Mouse (Mus musculus): ENCODE measurements around the gene Tmem132a. TPM values are rescaled to one million over a fixed set of nuclear protein-coding genes. Genes with fewer than 3 reads are reported as not detected.

Tmem132a gene
- total RNA-seq, 2 experiments from 2014 or later, result 307 to 334 TPM

- intact Hi-C loops (cut with DNase I), result loop anchor here (5.0 kb wide), 2 partner anchors 73 to 168 kb away; no protein-coding TSS in a partner anchor
- DNase-seq (ENCODE audit: low spot score in 2 of 2), result peak in 1 of 2 experiments; percentile 64
Measured at GRCm38 (mm10) chr19:10880085-10880974, 10.6 kb upstream of the Tmem132a start.

- intact Hi-C loops (cut with DNase I), result no loop called here
- peak in 1 of 2 experiments; percentile 63 for DNase-seq (ENCODE audit: low spot score in 2 of 2)
Measured at GRCm38 (mm10) chr19:10878201-10878837, 8.6 kb upstream of the Tmem132a start.

- intact Hi-C loops (cut with DNase I), result no loop called here
- DNase-seq (ENCODE audit: low spot score in 2 of 2), result no peak
Measured at GRCm38 (mm10) chr19:10871328-10871961, 1.7 kb upstream of the Tmem132a start.

GRCm38 (mm10) chr19:10870676-10871075 lies 936 bp upstream of the Tmem132a start:
- intact Hi-C loops (cut with DNase I), result no loop called here
- DNase-seq (ENCODE audit: low spot score in 2 of 2), result no peak

- intact Hi-C loops (cut with DNase I), result loop anchor here (5.0 kb wide), 1 partner anchor 157 kb away; no protein-coding TSS in a partner anchor
- peak; percentile 90 to 94 for DNase-seq (ENCODE audit: low spot score in 2 of 2)
Measured at GRCm38 (mm10) chr19:10869241-10869885, 377 bp downstream of the Tmem132a start.

- DNase-seq (ENCODE audit: low spot score in 2 of 2), result peak in 1 of 2 experiments; percentile 45
- intact Hi-C loops (cut with DNase I), result loop anchor here (5.0 kb wide), 1 partner anchor 156 kb away; no protein-coding TSS in a partner anchor
Measured at GRCm38 (mm10) chr19:10868623-10869141, 1.1 kb downstream of the Tmem132a start.

- intact Hi-C loops (cut with DNase I), result loop anchor here (5.0 kb wide), 1 partner anchor 156 kb away; no protein-coding TSS in a partner anchor
- peak in 1 of 2 experiments; percentile 66 for DNase-seq (ENCODE audit: low spot score in 2 of 2)
Measured at GRCm38 (mm10) chr19:10867946-10868622, 1.7 kb downstream of the Tmem132a start.

GRCm38 (mm10) chr19:10866351-10866750 lies 3.4 kb downstream of the Tmem132a start:
- no peak for DNase-seq (ENCODE audit: low spot score in 2 of 2)
- intact Hi-C loops (cut with DNase I), result loop anchor here (5.0 kb wide), 1 partner anchor 154 kb away; no protein-coding TSS in a partner anchor

GRCm38 (mm10) chr19:10860072-10860497 lies 9.7 kb downstream of the Tmem132a start:
- no peak for DNase-seq (ENCODE audit: low spot score in 2 of 2)
- intact Hi-C loops (cut with DNase I), result no loop called here

GRCm38 (mm10) chr19:10856520-10856919 lies 13.2 kb downstream of the Tmem132a start:
- intact Hi-C loops (cut with DNase I), result no loop called here
- DNase-seq (ENCODE audit: low spot score in 2 of 2), result peak in 1 of 2 experiments; percentile 58

- no peak for DNase-seq (ENCODE audit: low spot score in 2 of 2)
- intact Hi-C loops (cut with DNase I), result no loop called here
Measured at GRCm38 (mm10) chr19:10855422-10855821, 14.3 kb downstream of the Tmem132a start.

- DNase-seq (ENCODE audit: low spot score in 2 of 2), result no peak
- intact Hi-C loops (cut with DNase I), result no loop called here
Measured at GRCm38 (mm10) chr19:10847311-10848087, 22.2 kb downstream of the Tmem132a start.

- no peak for DNase-seq (ENCODE audit: low spot score in 2 of 2)
- intact Hi-C loops (cut with DNase I), result no loop called here
Measured at GRCm38 (mm10) chr19:10846150-10846549, 23.6 kb downstream of the Tmem132a start.

GRCm38 (mm10) chr19:10845454-10845853 lies 24.3 kb downstream of the Tmem132a start:
- intact Hi-C loops (cut with DNase I), result no loop called here
- no peak for DNase-seq (ENCODE audit: low spot score in 2 of 2)

- DNase-seq (ENCODE audit: low spot score in 2 of 2), result no peak
- intact Hi-C loops (cut with DNase I), result no loop called here
Measured at GRCm38 (mm10) chr19:10844206-10844605, 25.5 kb downstream of the Tmem132a start.

- intact Hi-C loops (cut with DNase I), result no loop called here
- DNase-seq (ENCODE audit: low spot score in 2 of 2), result no peak
Measured at GRCm38 (mm10) chr19:10842914-10843313, 26.8 kb downstream of the Tmem132a start.

GRCm38 (mm10) chr19:10841721-10842626 lies 27.8 kb downstream of the Tmem132a start:
- DNase-seq (ENCODE audit: low spot score in 2 of 2), result peak in 1 of 2 experiments; percentile 42
- intact Hi-C loops (cut with DNase I), result no loop called here
